Mouse (Mus musculus) heart, adult 2 months (tissue): ENCODE results near the gene Maml3. TPM values are rescaled to one million over a fixed set of nuclear protein-coding genes. Genes with fewer than 3 reads are reported as not detected.

Experiments used
- DNase-seq, 2 experiments: peaks; one replicate each; pipeline ENCODE4 v3.0.0; 2021
- H3K27ac ChIP-seq: fragments of 200-600 bp; 2 replicates; pipeline ENCODE4 v1.8.1; 2022
- H3K27me3 ChIP-seq: fragments of 200-500 bp; 2 replicates; pipeline ENCODE4 v1.6.1; 2012; ENCODE audit warnings: mild to moderate bottlenecking, low read length, inconsistent platforms, mixed read lengths; ENCODE audit not compliant: control insufficient read depth, insufficient read depth
- H3K36me3 ChIP-seq: fragments of 200-500 bp; 2 replicates; pipeline ENCODE4 v1.6.1; 2012; ENCODE audit warnings: low read length, inconsistent platforms; ENCODE audit not compliant: control insufficient read depth, insufficient read depth
- H3K4me1 ChIP-seq: fragments of 200-500 bp; 2 replicates; pipeline ENCODE4 v1.6.1; 2011; ENCODE audit warnings: low read length; ENCODE audit not compliant: control insufficient read depth, insufficient read depth
- H3K4me3 ChIP-seq: fragments of 200-600 bp; 2 replicates; pipeline ENCODE4 v1.8.1; 2022
- H3K79me2 ChIP-seq: fragments of 200-500 bp; replicated peaks from 2 replicates; pipeline ENCODE4 v1.6.1; 2012; ENCODE audit warnings: mild to moderate bottlenecking, inconsistent platforms, low read length, moderate library complexity, mixed read lengths; ENCODE audit not compliant: control insufficient read depth, insufficient read depth
- H3K9ac ChIP-seq: fragments of 200-500 bp; 2 replicates; pipeline ENCODE4 v1.6.1; 2012; ENCODE audit warnings: low read depth, mild to moderate bottlenecking, control low read depth, inconsistent platforms, low read length, mixed read lengths
- CTCF ChIP-seq: fragments of 200-600 bp; IDR thresholded peaks from 2 replicates; pipeline ENCODE4 v1.8.1; 2022; ENCODE audit warnings: antibody characterized with exemption, mild to moderate bottlenecking, moderate library complexity
- EP300 ChIP-seq: fragments of 200-500 bp; IDR thresholded peaks from 2 replicates; pipeline ENCODE4 v1.6.1; 2011; ENCODE audit warnings: low read depth, low read length, control low read depth; ENCODE audit not compliant: insufficient read depth
- POLR2A ChIP-seq: fragments of 200-500 bp; IDR thresholded peaks from 2 replicates; pipeline ENCODE4 v1.6.1; 2011; ENCODE audit warnings: mild to moderate bottlenecking, low read depth, low read length, control low read depth; ENCODE audit not compliant: insufficient read depth
- WGBS: fragments of 180-500 bp; shearing (Covaris S2); methylation state at CpG from one replicate; pipeline ENCODE4 v1.1.7; 2018; 5-methylcytosine and 5-hydroxymethylcytosine counted together
- intact Hi-C: fragments of 180-260 bp; cut with DNase I; formaldehyde crosslinking; loops from one replicate; pipeline ENCODE4 v1.15.1; 2025
- polyA plus RNA-seq: library from polyadenylated mRNA; depleted of rRNA; stranded (reverse); fragments of >200 nt; gene quantifications from 2 replicates; pipeline ENCODE4 v1.2.3, GENCODE M21; 2012
- total RNA-seq, 2 experiments: library from RNA; stranded (reverse); gene quantifications; 2 replicates each; pipeline ENCODE4 v1.2.3; 2021

Maml3 gene
- total and polyA plus RNA-seq, 3 experiments = 1.9 to 2.8 (median 2.7) TPM

- no peak overlapping the region for H3K27ac ChIP-seq
- intact Hi-C loops = loop anchor here (2.0 kb wide), 1 partner anchor 20 kb away; no protein-coding TSS in a partner anchor
- peaks cover 4% of the 10 kb centered on the region; the same call in 1 of the 2 replicates for H3K4me1 ChIP-seq
- H3K36me3 ChIP-seq = no peaks in the 10 kb centered on the region
- no peaks in the 10 kb centered on the region for H3K79me2 ChIP-seq
- 87% methylated on average over 3 of the region's 3 CpGs for WGBS
- no peak for DNase-seq
- no peaks in the 10 kb centered on the region for H3K27me3 ChIP-seq
- TF ChIP-seq EP300 = no peak
- no peak for TF ChIP-seq POLR2A
- H3K9ac ChIP-seq = no peak overlapping the region
- H3K4me3 ChIP-seq = no peak overlapping the region
These were observed 36.0 kb downstream of the Maml3 start for GRCm38 (mm10) chr3:52068885-52069284.

GRCm38 (mm10) chr3:52067181-52067580 lies 37.7 kb downstream of the Maml3 start:
- no peak for DNase-seq
- TF ChIP-seq EP300 (no peak), POLR2A (no peak), CTCF (no peak)
- Histone ChIP-seq H3K27ac (no peak overlapping the region), H3K27me3 (no peaks in the 10 kb centered on the region), H3K79me2 (no peaks in the 10 kb centered on the region), H3K4me3 (no peak overlapping the region), H3K9ac (no peak overlapping the region), H3K36me3 (no peaks in the 10 kb centered on the region), H3K4me1 (peaks cover 4% of the 10 kb centered on the region; the same call in 1 of the 2 replicates)
- intact Hi-C loops = no loop called here
- 90% methylated on average over 6 of the region's 6 CpGs for WGBS

DNA sequence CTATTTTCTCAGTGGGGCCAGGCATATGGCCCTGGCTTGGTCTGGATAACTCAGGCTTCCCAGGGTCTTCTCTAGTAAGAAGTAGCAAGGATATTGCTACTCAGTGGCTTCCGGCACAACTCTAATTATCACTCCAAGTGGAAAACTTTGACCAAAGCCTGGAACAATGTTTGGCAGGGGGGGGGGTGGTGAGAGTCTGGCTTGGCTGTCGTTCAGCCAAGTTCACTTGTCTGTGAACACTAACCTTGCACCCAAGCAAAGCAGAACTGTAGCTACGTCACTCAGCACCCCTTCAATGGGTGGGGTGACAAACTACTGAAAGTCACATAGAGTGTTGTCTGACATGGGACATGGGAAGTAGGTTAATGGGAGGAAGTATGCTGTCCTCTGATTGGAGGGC lies 38.7 kb downstream of the Maml3 start:
- WGBS = 52% methylated on average over 3 of the region's 3 CpGs
- intact Hi-C loops = no loop called here

DNA sequence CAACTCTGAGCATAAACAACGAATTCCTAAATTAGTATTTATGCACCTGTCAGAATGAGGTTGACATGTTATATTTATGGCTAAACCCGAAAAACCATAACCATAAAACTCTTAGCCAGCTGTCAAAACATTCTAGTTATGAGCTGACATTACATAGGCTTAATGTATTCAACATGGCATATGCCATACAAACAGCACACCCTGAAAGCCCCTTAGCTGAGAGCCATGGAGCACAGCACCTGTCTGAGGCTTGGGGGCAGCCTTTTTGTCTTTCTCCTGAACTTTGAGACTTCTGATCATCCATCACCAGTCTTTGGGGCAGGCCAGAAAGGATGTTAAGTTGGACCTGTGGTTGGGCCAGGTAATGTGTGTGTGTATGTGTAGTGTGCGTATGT lies 41.6 kb downstream of the Maml3 start:
- Histone ChIP-seq H3K79me2 (no peaks in the 10 kb centered on the region), H3K4me1 (peaks cover 4% of the 10 kb centered on the region), H3K9ac (no peak overlapping the region), H3K27ac (no peak overlapping the region), H3K4me3 (no peak overlapping the region), H3K36me3 (no peaks in the 10 kb centered on the region), H3K27me3 (no peaks in the 10 kb centered on the region)
- intact Hi-C loops = no loop called here
- no peak for DNase-seq
- 96% methylated on average over 3 of the region's 3 CpGs for WGBS
- TF ChIP-seq CTCF (no peak), POLR2A (no peak), EP300 (no peak)

More for the DNA sequence above, 38.7 kb downstream of the Maml3 start:
- Histone ChIP-seq H3K79me2 (no peaks in the 10 kb centered on the region), H3K27me3 (no peaks in the 10 kb centered on the region), H3K4me3 (no peak overlapping the region), H3K4me1 (peaks cover 5% of the 10 kb centered on the region), H3K36me3 (no peaks in the 10 kb centered on the region), H3K27ac (no peak overlapping the region), H3K9ac (no peak overlapping the region)
- no peak for DNase-seq
- TF ChIP-seq CTCF = no peak
- TF ChIP-seq POLR2A = no peak
- no peak for TF ChIP-seq EP300

- Histone ChIP-seq H3K4me3 (no peak overlapping the region), H3K4me1 (peaks cover 4% of the 10 kb centered on the region), H3K27me3 (no peaks in the 10 kb centered on the region), H3K27ac (no peak overlapping the region), H3K79me2 (no peaks in the 10 kb centered on the region), H3K36me3 (no peaks in the 10 kb centered on the region), H3K9ac (no peak overlapping the region)
- DNase-seq = no peak
- 81% methylated on average over 11 of the region's 11 CpGs for WGBS
- no peak for TF ChIP-seq POLR2A
- no peak for TF ChIP-seq CTCF
- TF ChIP-seq EP300 = no peak
- intact Hi-C loops = no loop called here
These were observed 42.3 kb downstream of the Maml3 start for GRCm38 (mm10) chr3:52062389-52063260.

DNA sequence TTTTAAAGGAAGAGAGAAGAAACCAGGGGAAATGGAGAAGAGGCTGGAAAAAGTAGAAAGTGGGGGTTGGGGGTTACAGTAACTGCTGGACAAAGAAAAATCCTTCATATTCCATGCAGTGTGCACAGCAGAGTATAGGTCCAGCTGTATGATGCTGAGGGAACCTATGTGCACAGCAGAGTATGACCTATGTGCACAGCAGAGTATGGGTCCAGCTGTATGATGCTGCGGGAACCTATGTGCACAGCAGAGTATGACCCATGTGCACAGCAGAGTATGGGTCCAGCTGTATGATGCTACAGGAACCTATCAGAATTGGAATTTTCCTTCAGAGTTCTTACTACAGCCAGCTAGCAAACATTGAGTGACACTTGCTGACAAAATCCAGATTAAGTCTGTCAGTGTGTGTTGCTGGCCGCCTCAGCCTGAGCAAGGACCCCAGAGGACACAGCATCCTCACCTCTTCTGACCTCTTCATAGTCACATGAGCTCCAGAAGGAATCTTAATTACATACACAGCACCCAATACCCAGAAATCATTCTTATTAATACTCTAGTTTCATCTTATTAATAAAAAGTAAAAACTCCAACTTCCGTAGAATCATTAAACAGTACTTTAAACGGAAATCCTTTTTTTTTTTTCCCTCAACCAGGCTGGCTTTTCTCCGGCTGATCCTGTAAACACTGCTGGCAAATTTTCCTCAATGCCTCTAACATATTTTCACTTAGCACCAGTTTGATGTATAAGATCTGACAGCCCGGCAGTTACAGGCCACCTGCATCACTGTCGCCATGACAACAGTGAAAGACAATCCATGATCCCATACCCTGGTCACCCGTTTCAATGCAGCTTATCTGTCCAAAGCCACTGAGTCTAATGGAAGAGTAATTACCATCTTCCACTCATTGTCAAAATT lies 43.1 kb downstream of the Maml3 start:
- WGBS = 66% methylated on average over 8 of the region's 8 CpGs

More for the DNA sequence above, 43.1 kb downstream of the Maml3 start:
- Histone ChIP-seq H3K27ac (no peak overlapping the region), H3K79me2 (no peaks in the 10 kb centered on the region), H3K4me3 (no peak overlapping the region), H3K27me3 (no peaks in the 10 kb centered on the region), H3K36me3 (no peaks in the 10 kb centered on the region), H3K4me1 (peaks cover 4% of the 10 kb centered on the region), H3K9ac (no peak overlapping the region)
- TF ChIP-seq CTCF (no peak), EP300 (no peak), POLR2A (no peak)
- no peak for DNase-seq
- intact Hi-C loops = no loop called here
